Mouse (Mus musculus): ENCODE results near the gene Shisa7. TPM values are rescaled to one million over a fixed set of nuclear protein-coding genes. Genes with fewer than 3 reads are reported as not detected.
A peak's percentile ranks its signal among the peaks of the same experiment; 100 is the strongest.
"Not testable (repeated sequence)": the region's sequence is repeated elsewhere in the genome, so short reads cannot be mapped to it uniquely, and the experiment has no call there.

Shisa7 gene
- total RNA-seq, 2 experiments from 2014 or later: not detected

DNA sequence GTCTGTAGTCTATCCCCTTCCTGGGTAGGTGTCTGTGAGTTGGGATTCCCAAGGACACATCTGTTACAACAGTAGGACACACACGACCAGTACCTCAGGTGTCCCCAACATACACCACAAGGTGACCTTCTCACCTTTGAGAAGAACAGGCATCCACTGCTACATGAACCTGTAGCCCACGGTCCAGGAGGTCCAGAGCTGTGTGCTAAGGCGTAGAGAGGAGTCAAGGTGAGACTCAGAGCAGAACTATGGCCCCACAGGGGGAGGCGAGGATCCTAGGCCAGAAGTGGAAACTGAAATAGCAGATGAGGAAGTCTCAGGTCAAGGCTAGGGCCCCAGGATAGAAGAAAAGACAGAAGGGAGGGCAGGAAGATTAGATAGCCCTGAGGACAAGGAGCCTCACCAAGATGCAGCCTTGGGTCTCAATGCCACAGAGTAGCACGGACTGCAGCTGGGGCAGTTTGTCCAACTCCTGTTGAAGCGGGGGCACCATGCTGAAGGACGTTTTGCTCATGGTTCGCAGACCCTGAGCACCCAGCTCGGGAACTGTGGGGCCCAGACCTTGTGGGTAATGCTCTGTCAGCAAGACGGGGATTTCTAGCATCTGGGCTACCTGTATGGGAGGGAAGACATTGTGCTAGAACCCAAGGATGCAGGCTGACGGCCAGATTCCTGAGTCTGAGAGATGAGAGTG is 6.3 kb upstream of the Shisa7 start:
- intact Hi-C loops (cut with DNase I): no loop called here
- no peak for DNase-seq

DNA sequence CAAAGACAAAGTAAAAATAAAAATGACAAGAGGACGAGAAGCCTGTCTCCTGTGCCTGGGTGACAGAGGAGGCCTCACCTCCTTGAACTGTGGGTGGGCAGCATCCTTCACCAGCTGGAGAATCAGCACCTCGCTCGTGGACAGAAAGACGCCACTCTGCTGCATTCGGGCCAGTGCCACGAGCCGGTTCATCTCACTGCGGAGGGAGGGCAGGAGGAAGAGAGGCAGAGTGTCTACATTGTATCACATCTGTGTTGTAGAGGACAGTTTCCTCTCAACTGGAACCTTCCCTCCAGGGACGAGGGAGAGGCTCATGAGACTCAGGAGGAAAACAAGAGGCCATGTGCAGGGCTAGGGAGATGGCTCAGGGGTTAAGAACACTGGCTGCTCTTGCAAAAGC is 4.9 kb upstream of the Shisa7 start:
- no peak for DNase-seq
- intact Hi-C loops (cut with DNase I): no loop called here

DNA sequence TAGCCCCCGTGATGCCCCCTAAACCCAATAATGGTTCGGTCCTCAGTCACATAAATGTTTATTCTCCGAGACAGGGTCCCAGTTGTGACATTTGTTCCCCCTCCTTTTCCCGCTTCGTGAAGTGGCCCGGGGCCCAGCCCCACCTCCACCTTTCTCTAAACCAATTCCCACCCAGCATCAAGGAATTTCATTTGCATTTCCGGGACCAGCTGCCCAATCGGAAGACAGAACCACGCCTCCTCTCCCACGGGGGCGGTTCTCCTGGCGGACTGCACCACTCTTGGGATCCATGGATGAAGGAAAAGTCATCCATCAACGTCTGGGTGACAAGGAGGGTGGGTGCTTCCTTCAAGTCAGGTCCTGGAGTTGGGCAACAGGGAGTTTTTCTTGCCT is 417 bp upstream of the Shisa7 start:
- no peak for DNase-seq
- intact Hi-C loops (cut with DNase I): no loop called here

- DNase-seq: no peak
- intact Hi-C loops (cut with DNase I): no loop called here
Measured at GRCm38 (mm10) chr7:4843604-4844244, 772 bp downstream of the Shisa7 start.

DNA sequence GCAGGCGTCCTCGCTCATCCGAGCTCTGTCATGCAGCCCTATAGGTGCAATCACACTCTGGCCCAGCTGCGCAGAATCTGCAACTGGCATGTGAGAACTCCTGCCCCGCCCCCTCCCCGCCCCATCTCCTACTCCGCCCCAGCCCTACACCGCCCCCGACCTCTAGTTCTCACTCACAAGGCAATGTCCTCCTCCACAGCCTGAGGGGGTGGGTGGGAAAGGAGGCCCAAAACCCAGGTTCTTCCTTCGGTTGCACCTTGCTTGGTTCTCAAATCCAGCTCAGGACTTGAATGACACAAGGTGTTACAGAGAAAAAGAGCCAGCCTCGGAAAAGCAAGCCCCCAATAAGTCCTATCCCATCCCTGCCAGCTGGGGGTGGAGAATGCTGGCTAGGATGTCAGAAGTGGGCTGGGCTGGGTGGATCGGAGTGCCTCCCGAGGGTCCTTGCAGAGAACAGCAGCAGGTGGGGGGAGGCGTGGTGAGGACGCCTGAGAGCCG is 1.8 kb downstream of the Shisa7 start:
- intact Hi-C loops (cut with DNase I): no loop called here
- no peak for DNase-seq

GRCm38 (mm10) chr7:4842077-4842476 is 2.4 kb downstream of the Shisa7 start:
- DNase-seq: no peak
- intact Hi-C loops (cut with DNase I): no loop called here

GRCm38 (mm10) chr7:4837639-4838038 is 6.9 kb downstream of the Shisa7 start:
- no peak for DNase-seq
- intact Hi-C loops (cut with DNase I): no loop called here

- intact Hi-C loops (cut with DNase I): no loop called here
- DNase-seq: peak; percentile 32 to 46
Measured at GRCm38 (mm10) chr7:4836351-4836792, 8.1 kb downstream of the Shisa7 start.

GRCm38 (mm10) chr7:4835631-4836327 is 8.7 kb downstream of the Shisa7 start:
- intact Hi-C loops (cut with DNase I): no loop called here

DNA sequence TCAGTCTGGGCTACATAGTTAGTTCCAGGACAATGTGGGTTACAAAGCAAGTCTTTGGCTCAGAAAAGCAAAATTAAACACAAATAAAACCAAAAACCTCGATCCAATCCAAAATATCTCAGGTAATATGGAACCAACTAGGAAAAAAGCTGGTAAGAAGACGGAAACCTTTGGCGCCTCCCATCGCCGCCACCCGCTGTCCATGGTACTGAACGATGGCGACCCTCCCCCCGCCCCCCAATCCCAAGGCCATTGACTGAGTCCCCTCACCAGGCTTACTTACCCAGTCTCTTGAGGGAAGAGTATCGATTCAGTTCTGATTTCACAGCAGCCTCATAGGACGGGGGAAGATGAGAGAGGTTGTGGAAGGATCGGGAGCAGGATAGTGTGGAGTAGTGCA is 14.0 kb downstream of the Shisa7 start:
- intact Hi-C loops (cut with DNase I): no loop called here
- DNase-seq: no peak

More at GRCm38 (mm10) chr7:4835631-4836327, 8.7 kb downstream of the Shisa7 start:
- DNase-seq: no peak

DNA sequence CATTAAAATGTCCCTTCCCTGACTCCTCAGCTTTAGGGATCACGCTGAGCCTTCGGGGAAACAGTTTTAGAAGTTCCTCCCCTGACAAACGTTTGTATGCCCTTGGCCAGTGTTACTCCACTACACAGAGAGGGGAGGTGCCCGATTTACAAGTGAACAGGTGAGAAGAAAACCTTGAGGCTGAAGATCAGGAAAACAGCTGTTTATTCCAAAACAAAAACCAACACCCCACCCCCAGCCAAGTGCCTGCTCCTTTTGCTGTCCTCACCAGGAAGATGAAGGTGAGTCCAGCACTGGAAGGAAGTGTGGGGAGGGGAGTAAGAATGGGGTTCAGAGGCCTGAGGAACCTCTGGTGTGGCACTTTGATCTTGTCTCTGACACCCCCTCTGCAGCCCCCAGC is 19.1 kb downstream of the Shisa7 start:
- intact Hi-C loops (cut with DNase I): no loop called here
- no peak for DNase-seq

GRCm38 (mm10) chr7:4822162-4822907 is 22.2 kb downstream of the Shisa7 start:
- intact Hi-C loops (cut with DNase I): no loop called here
- DNase-seq: no peak

DNA sequence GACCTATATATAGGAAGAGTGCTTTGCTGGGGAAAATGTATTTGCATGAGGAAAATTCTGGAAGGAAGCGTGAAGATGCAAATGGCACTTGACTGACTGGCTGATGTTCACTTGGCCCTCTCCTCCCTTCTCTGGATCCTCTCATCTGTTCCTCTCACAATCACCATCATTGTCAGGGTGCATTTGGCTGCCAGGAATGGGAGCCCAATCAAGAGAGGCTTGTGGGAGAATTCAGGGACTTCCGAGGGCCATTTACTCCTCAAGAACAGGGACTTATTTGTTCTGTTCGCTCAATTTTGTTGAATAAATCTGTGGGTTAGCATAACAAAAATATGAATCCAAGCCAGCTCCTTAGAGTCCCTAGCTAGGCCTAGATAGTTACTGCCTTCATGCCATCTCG is 22.8 kb downstream of the Shisa7 start:
- intact Hi-C loops (cut with DNase I): no loop called here
- DNase-seq: no peak

- intact Hi-C loops (cut with DNase I): not testable (repeated sequence)
Measured at GRCm38 (mm10) chr7:4820925-4821324, 23.6 kb downstream of the Shisa7 start.

DNA sequence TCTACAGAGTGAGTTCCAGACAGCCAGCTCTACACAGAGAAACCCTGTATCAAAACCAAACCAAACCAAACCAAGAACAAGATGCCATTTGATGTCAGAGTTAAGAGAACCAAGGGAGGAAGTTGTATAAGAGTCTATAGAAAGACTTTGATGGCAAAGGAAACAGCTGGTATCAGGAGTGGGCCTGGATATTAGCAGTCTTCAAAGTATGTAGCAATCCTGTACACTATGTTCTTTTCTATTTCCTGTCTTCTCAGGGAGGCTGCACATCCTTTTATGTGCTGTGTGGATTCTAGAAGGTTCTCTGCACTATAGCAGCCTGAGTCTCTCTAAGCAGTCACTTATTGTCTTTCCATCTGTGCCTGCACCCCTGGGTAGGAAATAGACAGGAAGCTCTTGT is 27.9 kb downstream of the Shisa7 start:
- intact Hi-C loops (cut with DNase I): loop anchor here (10.0 kb wide), 2 partner anchors 198 to 228 kb away; partner anchors contain the start of genes Fiz1, Gm44973 and Zfp524
- DNase-seq: no peak

More at GRCm38 (mm10) chr7:4820925-4821324, 23.6 kb downstream of the Shisa7 start:
- not testable (repeated sequence) for DNase-seq

DNA sequence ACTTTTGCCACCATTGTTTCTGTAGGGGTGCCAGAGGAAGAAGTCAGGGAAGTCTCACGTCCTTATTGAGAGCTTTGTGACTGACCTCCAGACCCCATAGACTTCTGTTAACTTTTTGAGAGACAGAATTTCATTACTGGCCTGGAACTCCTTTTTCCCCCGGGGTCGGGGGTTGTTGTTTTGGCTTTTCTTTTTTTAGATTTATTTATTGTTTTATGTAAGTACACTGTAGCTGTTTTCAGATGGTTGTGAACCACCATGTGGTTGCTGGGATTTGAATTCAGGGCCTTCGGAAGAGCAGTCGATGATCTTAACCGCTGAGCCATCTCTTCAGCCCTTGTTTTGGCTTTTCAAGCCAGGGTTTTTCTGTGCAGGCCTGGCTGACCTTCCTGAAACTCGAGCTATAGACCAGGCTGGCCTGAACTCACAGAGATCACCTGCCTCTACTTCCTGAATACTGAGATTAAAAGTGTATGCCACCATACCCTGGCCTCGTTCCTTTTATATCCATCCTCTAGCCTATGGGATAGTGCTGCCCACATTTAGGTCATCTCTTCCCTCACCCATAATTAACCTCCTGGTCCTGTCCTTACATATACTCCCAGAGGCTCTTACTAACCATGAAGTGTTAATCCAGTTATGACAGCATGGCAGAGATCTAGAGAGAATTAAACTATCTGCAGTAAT is 31.2 kb downstream of the Shisa7 start:
- no peak for DNase-seq
- intact Hi-C loops (cut with DNase I): loop anchor here (2.0 to 10.0 kb wide), 5 partner anchors 52 to 232 kb away; partner anchors contain the start of genes Fiz1, Gm44973, Zfp524 and Zfp628

DNA sequence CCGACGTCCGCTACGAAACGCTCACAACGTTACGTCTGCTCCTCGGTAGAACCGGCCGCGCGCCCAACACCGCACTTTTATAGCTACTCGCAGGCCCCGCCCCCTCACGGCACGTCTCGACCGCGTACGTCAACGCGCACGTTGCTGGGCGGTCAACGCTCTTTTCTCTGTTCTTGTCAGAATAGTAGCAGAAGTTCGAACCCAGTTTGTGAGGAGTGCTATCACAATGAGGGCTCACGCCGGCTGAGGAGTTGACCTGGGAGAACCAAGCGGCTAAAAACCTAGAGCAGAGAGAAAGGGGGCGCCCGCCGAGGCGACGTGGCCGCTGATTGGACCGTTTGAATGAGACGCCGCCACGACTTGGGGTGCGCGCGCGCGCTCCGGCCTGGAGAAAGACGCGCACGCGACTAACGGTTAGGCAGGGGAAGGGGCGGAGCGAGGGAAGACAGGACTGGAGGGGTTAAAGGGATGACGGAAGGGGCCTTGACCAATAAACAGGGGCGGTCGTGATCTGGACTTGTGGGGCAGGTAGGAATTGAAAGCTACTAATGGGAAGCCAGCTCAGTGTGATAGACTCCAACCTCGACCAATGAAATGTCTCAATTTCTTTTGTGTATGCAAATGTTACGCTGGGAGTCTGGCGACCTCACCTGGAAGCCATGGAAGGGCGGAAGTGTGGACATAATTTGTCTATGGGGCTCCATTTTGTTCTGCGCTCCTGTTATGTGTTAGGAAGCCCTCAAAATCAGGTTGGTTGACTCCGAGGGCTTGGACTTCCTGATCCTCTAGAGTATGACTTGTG is 32.0 kb downstream of the Shisa7 start, which contains the start of gene Ube2s:
Ube2s (minus strand) TSS at position 288 of the 802 bp plus-strand sequence.
- intact Hi-C loops (cut with DNase I): loop anchor here (1.0 to 10.0 kb wide), 6 partner anchors 19 to 232 kb away; partner anchors contain the start of genes Fiz1, Gm44973, Zfp524 and Zfp628
- DNase-seq: peak; percentile 98

DNA sequence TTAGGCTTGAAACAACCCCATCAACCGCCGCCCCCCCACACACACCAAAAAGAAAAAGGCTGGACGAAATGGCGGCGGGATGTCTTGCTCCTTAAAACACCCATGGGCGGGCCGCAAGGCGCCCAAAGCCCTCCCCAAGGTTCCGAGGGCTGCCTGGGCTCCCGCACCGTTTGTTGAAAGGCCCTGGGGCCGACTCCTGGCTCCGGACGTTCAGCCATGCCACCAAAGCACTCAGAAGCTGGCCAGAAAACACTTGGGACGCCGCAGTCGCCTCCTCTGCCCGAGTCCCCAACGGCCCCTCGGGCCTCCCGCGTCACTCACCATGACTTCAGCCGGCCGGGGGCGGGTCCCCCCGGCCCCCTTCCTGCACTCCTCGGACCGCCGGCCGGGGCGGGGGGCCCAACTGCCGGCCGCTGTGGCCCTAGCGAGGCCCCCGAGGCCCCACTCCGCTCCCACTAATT is 32.6 kb downstream of the Shisa7 start:
- no peak for DNase-seq
- intact Hi-C loops (cut with DNase I): loop anchor here (1.0 to 10.0 kb wide), 7 partner anchors 19 to 233 kb away; partner anchors contain the start of genes Fiz1, Gm44973, Zfp524 and Zfp628
